Mouse (Mus musculus): ENCODE measurements around the gene Mbnl1. TPM values are rescaled to one million over a fixed set of nuclear protein-coding genes. Genes with fewer than 3 reads are reported as not detected.

The Mbnl1 gene
- polyA plus RNA-seq, 1 experiment from 2014 or later = 119 TPM

DNA sequence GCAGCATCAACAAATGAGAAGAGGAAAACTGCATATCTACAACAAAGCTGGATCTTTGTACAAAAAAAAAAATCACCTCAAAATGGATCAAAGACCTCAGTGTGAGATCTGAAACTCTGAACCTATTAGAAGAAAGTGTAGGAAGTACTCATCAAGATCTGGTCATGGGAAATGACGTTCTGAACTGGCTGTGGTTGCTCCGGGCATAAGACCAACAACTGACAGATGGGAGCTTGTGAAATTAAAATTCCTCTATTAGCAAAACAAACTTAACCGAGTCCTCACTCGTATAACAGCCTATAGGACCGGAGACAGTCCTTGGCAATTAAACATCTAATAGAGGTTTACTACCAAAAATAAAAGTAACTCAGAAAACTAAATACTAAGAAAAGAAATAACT, 166.5 kb downstream of the Mbnl1 start:
- no peaks in the 10 kb centered on the region for H3K9me3 ChIP-seq
- no peaks in the 10 kb centered on the region for H3K4me1 ChIP-seq (replicated peaks)
- 50% methylated on average over 5 of the region's 5 CpGs for WGBS
- no peak overlapping the region for H3K9ac ChIP-seq
- no peaks in the 10 kb centered on the region for H3K27me3 ChIP-seq (replicated peaks)
- no peak overlapping the region for H3K27ac ChIP-seq
- H3K4me3 ChIP-seq (replicated peaks) = no peak overlapping the region
- no peak overlapping the region for H3K4me2 ChIP-seq (replicated peaks)
- H3K36me3 ChIP-seq = no peaks in the 10 kb centered on the region
- ATAC-seq = no peak

- H3K4me2 ChIP-seq (replicated peaks) = no peak overlapping the region
- H3K4me1 ChIP-seq (replicated peaks) = no peaks in the 10 kb centered on the region
- H3K27me3 ChIP-seq (replicated peaks) = no peaks in the 10 kb centered on the region
- ATAC-seq = no peak
- no peaks in the 10 kb centered on the region for H3K36me3 ChIP-seq
- H3K27ac ChIP-seq = no peak overlapping the region
- WGBS = 78% methylated on average over 3 of the region's 3 CpGs
- H3K9me3 ChIP-seq = no peaks in the 10 kb centered on the region
- H3K4me3 ChIP-seq (replicated peaks) = no peak overlapping the region
- H3K9ac ChIP-seq = no peak overlapping the region
Measured at GRCm38 (mm10) chr3:60642227-60642626, 169.6 kb downstream of the Mbnl1 start.

DNA sequence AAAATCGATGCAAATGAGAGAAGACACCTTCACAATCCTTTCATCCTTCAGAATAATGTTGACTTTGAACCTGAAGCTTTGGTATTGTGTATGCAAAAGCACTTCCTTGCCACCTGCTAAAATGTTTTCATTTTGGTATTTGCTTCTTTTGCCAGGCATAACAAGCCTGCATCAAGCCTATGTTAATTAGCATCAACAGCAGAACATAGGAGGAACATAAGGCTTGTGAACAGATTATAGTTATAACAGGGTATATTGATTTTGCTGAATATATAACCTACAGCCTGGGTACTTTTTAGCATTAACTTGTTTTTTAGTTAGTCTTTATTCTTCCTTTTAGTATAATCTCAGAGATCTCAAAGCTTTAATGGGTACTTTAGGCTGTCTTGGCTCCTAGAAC, 172.9 kb downstream of the Mbnl1 start:
- no peak overlapping the region for H3K27ac ChIP-seq
- no peaks in the 10 kb centered on the region for H3K4me1 ChIP-seq (replicated peaks)
- H3K27me3 ChIP-seq (replicated peaks) = no peaks in the 10 kb centered on the region
- H3K4me3 ChIP-seq (replicated peaks) = no peak overlapping the region
- no peak overlapping the region for H3K9ac ChIP-seq
- no peak for ATAC-seq
- no peak overlapping the region for H3K4me2 ChIP-seq (replicated peaks)
- H3K36me3 ChIP-seq = no peaks in the 10 kb centered on the region
- WGBS = 89% methylated on average over 1 of the region's 1 CpGs
- H3K9me3 ChIP-seq = no peaks in the 10 kb centered on the region

DNA sequence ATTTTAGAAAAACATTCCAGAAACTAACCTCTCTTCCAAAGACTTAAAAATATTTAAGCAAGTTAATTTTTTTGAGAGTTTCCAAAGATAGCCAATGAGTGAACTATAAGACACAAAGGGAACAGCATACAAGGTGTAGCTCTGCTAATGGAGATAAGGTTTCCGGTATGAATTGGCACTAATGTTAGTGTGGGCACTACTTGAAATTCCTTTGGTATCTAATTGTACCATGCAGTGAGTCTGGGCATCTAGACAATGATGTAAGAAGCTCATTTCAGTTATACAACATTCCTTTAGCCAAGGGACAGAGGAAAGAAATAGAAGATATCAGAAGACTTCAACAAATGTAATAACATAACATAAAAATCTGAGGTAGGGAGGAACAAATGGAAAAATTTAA, 175.7 kb downstream of the Mbnl1 start:
- Histone ChIP-seq H3K9me3 (no peaks in the 10 kb centered on the region), H3K27me3 (replicated peaks) (no peaks in the 10 kb centered on the region), H3K9ac (no peak overlapping the region), H3K4me1 (replicated peaks) (no peaks in the 10 kb centered on the region), H3K4me2 (replicated peaks) (no peak overlapping the region), H3K27ac (no peak overlapping the region), H3K4me3 (replicated peaks) (no peak overlapping the region), H3K36me3 (no peaks in the 10 kb centered on the region)
- no peak for ATAC-seq
- WGBS = 89% methylated on average over 1 of the region's 1 CpGs

DNA sequence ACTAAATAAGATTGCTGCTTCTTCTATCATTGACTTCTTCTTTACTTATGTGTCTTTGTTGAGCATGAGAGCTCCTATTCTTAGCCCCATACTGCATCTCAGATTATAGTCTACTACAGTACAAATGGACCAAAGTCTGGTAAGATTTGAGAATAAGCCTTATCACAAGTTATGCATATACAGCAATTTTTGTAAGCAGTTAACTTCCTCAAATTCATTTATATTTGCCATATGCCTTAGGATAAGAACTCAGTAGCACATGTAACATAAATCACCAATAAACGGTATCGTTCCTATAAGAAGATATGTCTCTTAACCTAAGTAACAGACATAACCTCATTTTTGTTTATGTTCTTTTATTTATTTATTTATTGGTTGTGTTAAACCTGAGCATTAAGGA, 188.1 kb downstream of the Mbnl1 start:
- WGBS = 95% methylated on average over 2 of the region's 2 CpGs
- Histone ChIP-seq H3K27me3 (replicated peaks) (no peaks in the 10 kb centered on the region), H3K4me2 (replicated peaks) (no peak overlapping the region), H3K36me3 (no peaks in the 10 kb centered on the region), H3K27ac (no peak overlapping the region), H3K9ac (no peak overlapping the region), H3K9me3 (no peaks in the 10 kb centered on the region), H3K4me1 (replicated peaks) (no peaks in the 10 kb centered on the region), H3K4me3 (replicated peaks) (no peak overlapping the region)
- no peak for ATAC-seq

All from intestine, embryonic 15.5 days (tissue).